Mouse (Mus musculus): Measurements from ENCODE around the gene Sdc4. TPM values are rescaled to one million over a fixed set of nuclear protein-coding genes. Genes with fewer than 3 reads are reported as not detected.

Gene Sdc4
- total RNA-seq, 2 experiments from 2014 or later, result 0.76 to 0.88 TPM

DNA sequence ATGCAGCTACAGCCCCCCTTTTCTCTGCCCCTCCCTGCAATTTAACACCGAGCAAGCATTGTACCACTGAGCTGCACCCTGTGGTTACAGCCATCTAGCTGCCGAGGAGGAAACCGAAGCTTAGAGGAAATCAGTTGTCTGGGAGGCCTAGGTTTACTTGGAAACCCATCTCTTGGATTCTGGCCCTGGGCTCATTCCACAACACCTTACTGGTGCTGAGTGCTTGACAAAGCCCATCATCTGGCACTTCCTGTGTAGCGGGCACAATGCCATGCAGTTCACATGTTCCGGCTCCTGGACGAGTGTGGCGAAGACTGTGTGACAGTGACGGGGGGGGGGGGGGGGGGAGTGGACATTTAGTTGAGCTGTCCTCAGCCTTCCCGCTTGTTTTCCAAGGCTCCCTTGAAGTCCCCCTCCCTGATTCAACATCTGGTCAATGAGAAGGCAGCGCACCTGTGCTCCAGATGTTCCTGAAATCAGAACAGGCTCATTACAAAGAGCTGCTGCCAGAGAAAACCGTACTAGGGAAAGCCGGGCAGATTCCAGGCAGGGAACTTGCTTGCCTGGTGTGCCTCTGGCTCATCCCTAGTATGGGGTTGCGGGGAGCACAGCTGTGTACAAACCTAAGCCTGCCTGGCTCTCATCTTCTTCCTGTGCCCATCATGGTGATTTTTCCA, 8.5 kb upstream of the Sdc4 start:
- no peak for ATAC-seq (ENCODE audit: poor library complexity, severe bottlenecking)

DNA sequence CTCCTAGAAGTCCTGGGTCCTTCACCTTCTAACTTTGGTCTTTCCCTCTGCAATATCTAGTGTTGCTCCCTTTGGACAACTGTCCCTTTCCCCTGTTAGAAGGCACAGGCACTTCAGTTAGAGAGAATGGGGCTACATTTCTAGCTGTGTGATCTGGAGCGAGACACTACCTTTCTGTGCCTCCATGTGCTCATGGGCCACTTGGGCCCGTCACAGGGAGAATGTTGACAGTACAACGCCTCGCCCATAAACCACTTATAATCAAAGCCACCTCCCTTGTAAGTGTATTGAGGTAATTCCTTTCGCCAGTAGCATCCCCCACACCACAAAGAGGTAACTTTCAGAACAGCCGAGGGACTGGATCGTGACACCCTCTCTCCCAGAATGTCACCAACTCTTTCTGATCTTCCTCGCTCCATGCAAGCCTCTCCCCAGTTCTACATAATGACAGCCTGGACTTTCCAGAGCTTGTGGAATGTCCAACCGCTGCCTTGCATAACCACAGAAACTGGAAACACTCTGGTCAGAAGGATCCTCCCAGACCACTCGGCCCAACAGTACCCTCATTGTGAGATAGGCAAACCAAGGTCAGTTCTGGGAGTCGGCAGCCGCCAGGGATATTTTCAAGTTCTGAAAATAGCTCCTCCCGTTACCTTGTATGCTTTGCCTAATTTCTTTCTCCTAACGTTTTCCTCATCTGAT, 5.8 kb upstream of the Sdc4 start:
- ATAC-seq (ENCODE audit: poor library complexity, severe bottlenecking), result no peak

- no peak for ATAC-seq (ENCODE audit: poor library complexity, severe bottlenecking)
Observed at GRCm38 (mm10) chr2:164448921-164449320, 5.2 kb upstream of the Sdc4 start.

DNA sequence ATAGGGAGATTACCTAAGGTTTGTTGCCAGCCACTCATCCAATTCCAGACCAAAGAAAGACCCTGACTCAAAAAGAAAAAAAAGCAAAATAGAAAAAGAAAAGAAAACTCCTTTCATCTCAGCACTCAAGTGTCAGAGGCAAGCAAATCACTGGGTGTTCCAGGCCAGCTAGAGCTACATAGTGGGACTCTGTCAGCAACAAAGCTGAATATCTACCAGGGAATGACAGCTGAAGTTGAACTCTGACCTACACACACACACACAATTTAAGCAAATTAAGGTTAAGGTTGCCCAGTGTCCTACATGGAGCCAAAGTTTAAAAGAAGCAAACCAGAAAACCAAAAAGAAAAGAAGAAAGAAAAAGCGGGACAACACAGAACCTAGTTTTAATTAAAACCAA, 4.5 kb upstream of the Sdc4 start:
- no peak for ATAC-seq (ENCODE audit: poor library complexity, severe bottlenecking)

DNA sequence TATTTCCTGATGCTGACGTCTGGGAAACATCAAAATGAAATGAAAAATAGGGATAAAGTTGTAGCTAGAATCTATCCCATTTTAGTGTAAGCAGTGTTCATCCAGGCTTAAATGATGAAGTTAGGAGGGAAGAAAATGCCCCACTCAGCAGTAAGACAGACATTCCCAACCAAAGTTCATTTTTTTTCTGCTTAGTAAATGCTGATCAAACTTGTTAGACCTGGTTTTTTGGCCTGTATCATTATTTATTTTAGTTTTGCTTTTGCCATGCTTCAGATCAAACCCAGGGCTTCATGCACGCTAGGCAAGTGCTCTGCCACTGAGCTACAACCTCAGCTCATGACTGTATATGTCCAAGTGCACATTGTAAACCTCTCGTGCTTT, 2.4 kb upstream of the Sdc4 start:
- ATAC-seq (ENCODE audit: poor library complexity, severe bottlenecking), result no peak

GRCm38 (mm10) chr2:164445399-164446085, 1.9 kb upstream of the Sdc4 start:
- ATAC-seq (ENCODE audit: poor library complexity, severe bottlenecking), result no peak

- ATAC-seq (ENCODE audit: poor library complexity, severe bottlenecking), result no peak
Observed at GRCm38 (mm10) chr2:164444701-164445100, 1.0 kb upstream of the Sdc4 start.

DNA sequence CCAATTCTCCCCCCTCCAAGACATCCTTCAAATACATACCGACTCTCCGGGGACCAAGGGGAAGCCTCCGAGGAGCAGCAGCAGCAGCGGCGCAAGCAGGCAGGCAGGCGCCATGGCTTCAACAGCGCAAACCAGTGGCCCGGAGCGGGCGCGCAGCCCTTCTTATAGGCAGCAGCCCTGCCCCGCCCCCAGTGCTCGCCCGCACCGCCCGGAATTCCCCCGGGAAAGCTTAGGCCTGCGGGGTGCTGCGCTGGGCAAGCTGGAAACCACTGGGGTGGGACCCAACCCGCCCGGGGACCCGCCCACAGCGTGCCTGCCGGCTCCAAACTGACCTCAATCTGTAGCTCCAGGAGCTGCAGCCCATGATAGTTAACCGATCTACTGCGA, 643 bp downstream of the Sdc4 start:
- 0 out of 2 replicates have a peak, but pooled peaks have one; percentile 17 for ATAC-seq (ENCODE audit: poor library complexity, severe bottlenecking)

GRCm38 (mm10) chr2:164442315-164443050, 1.2 kb downstream of the Sdc4 start:
- no peak for ATAC-seq (ENCODE audit: poor library complexity, severe bottlenecking)

DNA sequence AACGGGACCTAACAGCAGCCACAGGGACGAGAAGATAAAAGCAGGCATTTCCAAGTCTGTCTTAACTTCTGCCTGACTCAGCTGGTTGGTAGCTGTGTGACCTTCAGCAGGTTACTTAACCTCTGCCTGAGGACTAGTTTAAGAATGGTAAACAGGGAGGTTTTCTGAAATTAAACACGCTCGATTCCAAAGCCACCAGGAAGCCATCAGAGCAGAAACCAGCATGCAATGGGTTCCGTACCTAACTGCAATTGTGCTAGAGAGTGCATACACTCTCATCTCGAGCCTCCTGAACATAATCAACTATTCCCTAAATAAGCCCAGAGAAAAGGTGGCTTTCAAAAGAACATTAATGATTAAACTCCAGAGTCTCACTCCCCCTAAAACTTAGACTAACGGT, 2.0 kb downstream of the Sdc4 start:
- no peak for ATAC-seq (ENCODE audit: poor library complexity, severe bottlenecking)

GRCm38 (mm10) chr2:164441155-164441554, 2.5 kb downstream of the Sdc4 start:
- ATAC-seq (ENCODE audit: poor library complexity, severe bottlenecking), result peak; percentile 75

DNA sequence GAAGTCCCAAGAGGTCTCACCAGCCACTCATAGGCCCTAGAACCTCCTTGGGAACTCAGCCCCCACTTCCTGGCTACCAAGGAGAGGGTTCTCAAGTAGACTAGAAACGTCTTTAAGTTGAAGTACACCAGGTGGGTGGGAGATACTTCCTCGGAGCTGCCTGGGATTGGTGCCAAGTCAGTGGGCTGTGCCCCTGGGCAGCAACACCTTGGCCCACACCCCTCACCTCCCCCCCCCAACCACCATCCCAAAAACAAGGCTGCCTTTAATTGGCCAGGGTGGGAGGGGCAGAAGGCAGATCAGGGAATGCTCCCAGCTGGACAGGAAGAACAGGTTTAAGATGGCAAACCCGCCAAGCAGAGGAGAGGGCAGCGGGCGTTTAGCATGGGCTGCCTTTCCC, 3.4 kb downstream of the Sdc4 start:
- no peak for ATAC-seq (ENCODE audit: poor library complexity, severe bottlenecking)

DNA sequence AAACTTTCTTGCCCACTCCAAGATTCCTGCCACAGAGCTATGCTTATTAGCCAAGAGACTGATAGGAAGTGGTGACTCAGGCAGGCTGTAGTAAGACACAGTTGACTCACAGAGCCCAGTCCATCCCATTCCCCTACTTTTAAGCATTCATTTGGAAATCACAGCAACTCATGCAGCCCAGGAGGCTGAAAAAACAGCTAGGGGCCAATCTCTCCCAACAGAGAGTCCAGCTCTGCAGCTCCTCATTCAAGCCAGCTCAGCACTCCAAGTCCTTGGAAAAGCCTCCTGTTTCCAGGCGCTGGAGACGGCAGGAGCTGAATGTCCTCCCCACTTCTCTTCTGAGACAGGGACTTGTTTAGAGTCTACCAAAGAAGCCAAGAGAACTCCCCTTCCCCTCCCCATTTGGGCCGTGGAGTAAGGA, 4.7 kb downstream of the Sdc4 start:
- ATAC-seq (ENCODE audit: poor library complexity, severe bottlenecking), result no peak

- ATAC-seq (ENCODE audit: poor library complexity, severe bottlenecking), result no peak
Observed at GRCm38 (mm10) chr2:164438257-164438656, 5.4 kb downstream of the Sdc4 start.

- ATAC-seq (ENCODE audit: poor library complexity, severe bottlenecking), result no peak
Observed at GRCm38 (mm10) chr2:164437710-164438109, 6.0 kb downstream of the Sdc4 start.

- ATAC-seq (ENCODE audit: poor library complexity, severe bottlenecking), result no peak
Observed at GRCm38 (mm10) chr2:164436961-164437360, 6.7 kb downstream of the Sdc4 start.

DNA sequence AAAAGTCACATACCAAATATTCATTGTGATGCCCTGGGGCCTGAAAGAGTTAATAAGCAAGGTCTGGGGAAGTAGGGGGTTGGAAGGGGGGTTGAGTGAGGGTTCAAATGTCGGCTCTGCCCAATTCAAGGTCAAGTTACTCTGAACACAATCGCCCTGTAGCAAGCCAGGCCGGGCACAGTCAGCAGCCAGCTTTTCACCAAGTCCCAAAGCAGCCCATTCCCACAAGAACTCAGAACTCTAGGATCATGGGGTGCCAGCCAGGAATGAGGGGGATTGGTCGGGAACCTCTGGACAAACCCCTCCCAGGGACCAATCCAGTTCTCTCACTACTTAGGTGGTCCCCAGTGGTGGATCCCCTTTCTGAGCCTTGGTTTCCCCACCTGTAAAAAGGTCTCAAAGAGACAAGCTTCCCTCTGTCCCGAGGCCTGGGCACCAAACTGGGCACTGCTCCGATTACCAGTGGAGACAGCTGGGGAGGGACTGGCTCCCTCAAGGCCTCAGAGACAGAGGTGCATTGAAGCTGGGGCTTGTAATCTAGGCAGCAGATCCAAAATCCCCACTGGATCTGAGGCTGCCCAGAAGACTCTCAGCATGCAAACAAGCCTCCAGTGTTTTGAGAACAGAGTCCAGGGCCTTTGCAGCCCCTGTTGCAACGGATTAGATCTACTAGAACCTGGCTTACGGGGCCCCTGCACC, 7.3 kb downstream of the Sdc4 start:
- no peak for ATAC-seq (ENCODE audit: poor library complexity, severe bottlenecking)

DNA sequence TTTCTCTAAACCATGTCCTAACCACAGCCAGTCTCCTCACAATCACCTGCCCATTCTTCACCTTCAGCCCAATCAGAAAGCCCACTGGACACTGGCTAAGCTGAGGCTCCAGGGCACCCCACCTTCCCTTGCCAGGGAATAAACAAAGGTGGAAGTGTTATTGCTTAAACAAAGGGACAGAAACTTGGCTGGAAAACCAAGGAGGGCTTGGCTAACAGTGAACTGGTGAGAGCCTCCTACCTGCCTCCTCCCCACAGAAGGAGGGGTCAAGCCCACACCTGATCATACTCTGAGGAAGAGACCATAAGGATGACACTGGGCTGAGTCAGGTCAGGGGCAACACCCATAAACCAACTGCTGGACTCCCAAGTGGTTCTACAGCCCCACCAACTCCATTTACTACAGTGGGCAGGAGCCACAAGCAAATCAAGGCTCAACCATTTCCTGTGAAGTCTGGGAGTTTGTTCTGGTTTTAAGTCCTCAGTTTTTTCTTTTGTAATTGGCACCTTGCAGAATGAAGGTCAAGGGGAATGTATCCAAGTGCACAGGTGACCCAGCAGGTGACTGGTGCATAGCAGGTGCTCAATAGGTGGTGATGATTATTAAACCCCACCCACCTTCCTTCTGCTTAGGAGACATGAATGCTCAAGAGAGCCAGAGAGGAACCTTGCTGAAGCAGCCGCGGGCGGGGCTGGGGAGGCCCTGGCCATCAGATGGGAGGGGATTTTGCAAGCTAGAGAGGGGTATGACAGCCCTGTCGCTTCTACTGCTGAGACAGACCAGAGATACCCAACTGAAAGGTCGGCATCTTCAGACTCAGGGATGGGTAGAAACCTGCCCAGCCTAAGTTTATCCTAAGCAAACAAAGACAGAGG, 8.2 kb downstream of the Sdc4 start:
- ATAC-seq (ENCODE audit: poor library complexity, severe bottlenecking), result no peak

- no peak for ATAC-seq (ENCODE audit: poor library complexity, severe bottlenecking)
Observed at GRCm38 (mm10) chr2:164434681-164435080, 9.0 kb downstream of the Sdc4 start.
